Mouse (Mus musculus) MEL (cell line): ENCODE measurements around the gene Asf1b. TPM values are rescaled to one million over a fixed set of nuclear protein-coding genes. Genes with fewer than 3 reads are reported as not detected.
A peak's percentile ranks its signal among the peaks of the same experiment; 100 is the strongest.

Experiments
- DNase-seq: peaks from one replicate; pipeline ENCODE4 v3.0.0; 2011; ENCODE audit warnings: low read depth, low spot score
- H3K27ac ChIP-seq: 2 replicates; pipeline ENCODE4 v1.5.1; 2012; ENCODE audit warnings: low read depth, mild to moderate bottlenecking, control low read depth, low read length, moderate library complexity; ENCODE audit not compliant: control insufficient read depth
- H3K27me3 ChIP-seq, 2 experiments: fragments of 150-350 bp in 1 of 2; sonication (generic) in 1 of 2; 2 replicates each; pipeline ENCODE4 v1.6.1; 2012; ENCODE audit warnings: low read length in 2 of 2, mild to moderate bottlenecking in 2 of 2, improper control_type of control experiment in 1 of 2, moderate library complexity in 1 of 2; ENCODE audit not compliant: insufficient read depth in 2 of 2, control insufficient read depth in 1 of 2
- H3K36me3 ChIP-seq, 2 experiments: 2 replicates each; pipeline ENCODE4 v1.6.1; 2012 to 2014; ENCODE audit warnings: low read length in 2 of 2, improper control_type of control experiment in 1 of 2, inconsistent platforms in 1 of 2, mild to moderate bottlenecking in 1 of 2; ENCODE audit not compliant: insufficient read depth in 2 of 2, control insufficient read depth in 1 of 2
- H3K4me1 ChIP-seq, 2 experiments: fragments of 150-350 bp in 1 of 2; sonication (generic) in 1 of 2; 2 replicates each; pipeline ENCODE4 v1.6.1; 2012; ENCODE audit warnings: low read length in 2 of 2, improper control_type of control experiment in 1 of 2, mild to moderate bottlenecking in 1 of 2; ENCODE audit not compliant: insufficient read depth in 2 of 2, control insufficient read depth in 1 of 2
- H3K4me3 ChIP-seq, 2 experiments: fragments of 150-350 bp in 1 of 2; sonication (generic) in 1 of 2; 2 replicates each; pipeline ENCODE4 v1.5.1; 2012; ENCODE audit warnings: low read depth in 2 of 2, low read length in 2 of 2, mild to moderate bottlenecking in 2 of 2, moderate library complexity in 2 of 2, control low read depth in 1 of 2, improper control_type of control experiment in 1 of 2; ENCODE audit not compliant: control insufficient read depth in 1 of 2, insufficient read depth in 1 of 2
- H3K79me2 ChIP-seq: 2 replicates; pipeline ENCODE4 v1.6.1; 2012; ENCODE audit warnings: mild to moderate bottlenecking, low read length, moderate library complexity; ENCODE audit not compliant: control insufficient read depth, poor library complexity, insufficient read depth
- H3K9ac ChIP-seq: 2 replicates; pipeline ENCODE4 v1.6.1; 2012; ENCODE audit warnings: low read depth, mild to moderate bottlenecking, control low read depth, low read length, moderate library complexity; ENCODE audit not compliant: control insufficient read depth, poor library complexity, severe bottlenecking
- H3K9me3 ChIP-seq: fragments of 150-350 bp; sonication (generic); replicated peaks from 2 replicates; pipeline ENCODE4 v1.6.1; 2012; ENCODE audit warnings: mild to moderate bottlenecking, low read length, improper control_type of control experiment, moderate library complexity; ENCODE audit not compliant: insufficient read depth
- CHD2 ChIP-seq: IDR thresholded peaks from 2 replicates; pipeline ENCODE4 v1.6.1; 2011; ENCODE audit warnings: low read length, improper control_type of control experiment
- E2F4 ChIP-seq: IDR thresholded peaks from 2 replicates; pipeline ENCODE4 v1.6.1; 2011; ENCODE audit warnings: low read depth, low read length, improper control_type of control experiment, borderline replicate concordance
- ELF1 ChIP-seq: IDR thresholded peaks from 2 replicates; pipeline ENCODE4 v1.6.1; 2014; ENCODE audit warnings: low read depth, mild to moderate bottlenecking, inconsistent platforms, low read length, improper control_type of control experiment, moderate library complexity
- EP300 ChIP-seq, 2 experiments: IDR thresholded peaks; 2 replicates each; pipeline ENCODE4 v1.6.1; 2011; ENCODE audit warnings: improper control_type of control experiment in 2 of 2, low read length in 2 of 2, low read depth in 1 of 2, mild to moderate bottlenecking in 1 of 2
- GABPA ChIP-seq: IDR thresholded peaks from 2 replicates; pipeline ENCODE4 v1.6.1; 2012; ENCODE audit warnings: low read depth, mild to moderate bottlenecking, inconsistent platforms, low read length, improper control_type of control experiment, moderate library complexity
- GATA1 ChIP-seq: IDR thresholded peaks from 2 replicates; pipeline ENCODE4 v1.6.1; 2011; ENCODE audit warnings: low read depth, low read length, improper control_type of control experiment
- HCFC1 ChIP-seq: IDR thresholded peaks from 2 replicates; pipeline ENCODE4 v1.6.1; 2012; ENCODE audit warnings: low read depth, mild to moderate bottlenecking, inconsistent platforms, low read length, improper control_type of control experiment, moderate library complexity
- KAT2A ChIP-seq: conservative IDR thresholded peaks from 2 replicates; pipeline ENCODE4 v1.6.1; 2012; ENCODE audit warnings: low read depth, low read length, improper control_type of control experiment, inconsistent platforms
- MAFK ChIP-seq: IDR thresholded peaks from 2 replicates; pipeline ENCODE4 v1.6.1; 2011; ENCODE audit warnings: low read depth, mild to moderate bottlenecking, low read length, improper control_type of control experiment, borderline replicate concordance
- MAX ChIP-seq: IDR thresholded peaks from 2 replicates; pipeline ENCODE4 v1.6.1; 2011; ENCODE audit warnings: low read length, improper control_type of control experiment
- MAZ ChIP-seq: IDR thresholded peaks from 2 replicates; pipeline ENCODE4 v1.6.1; 2012; ENCODE audit warnings: low read depth, mild to moderate bottlenecking, inconsistent platforms, low read length, improper control_type of control experiment
- MEF2A ChIP-seq: IDR thresholded peaks from 2 replicates; pipeline ENCODE4 v1.6.1; 2014; ENCODE audit warnings: low read depth, mild to moderate bottlenecking, inconsistent platforms, low read length, improper control_type of control experiment; ENCODE audit not compliant: poor library complexity, insufficient replicate concordance, severe bottlenecking; ENCODE audit errors: extremely low read depth
- MXI1 ChIP-seq: IDR thresholded peaks from 2 replicates; pipeline ENCODE4 v1.6.1; 2011; ENCODE audit warnings: mild to moderate bottlenecking, low read depth, low read length, improper control_type of control experiment
- MYB ChIP-seq: IDR thresholded peaks from 2 replicates; pipeline ENCODE4 v1.6.1; 2011; ENCODE audit warnings: mild to moderate bottlenecking, low read depth, low read length, improper control_type of control experiment
- MYC ChIP-seq: IDR thresholded peaks from 2 replicates; pipeline ENCODE4 v1.6.1; 2011; ENCODE audit warnings: low read depth, mild to moderate bottlenecking, low read length, improper control_type of control experiment, moderate library complexity
- NELFE ChIP-seq: IDR thresholded peaks from 2 replicates; pipeline ENCODE4 v1.6.1; 2011; ENCODE audit warnings: low read depth, low read length, improper control_type of control experiment
- NRF1 ChIP-seq: IDR thresholded peaks from 2 replicates; pipeline ENCODE4 v1.6.1; 2014; ENCODE audit warnings: low read depth, mild to moderate bottlenecking, inconsistent platforms, low read length, improper control_type of control experiment, moderate library complexity; ENCODE audit not compliant: poor library complexity, insufficient read depth, severe bottlenecking
- POLR2A ChIP-seq, 2 experiments: IDR thresholded peaks; 2 replicates each; pipeline ENCODE4 v1.6.1; 2011 to 2012; ENCODE audit warnings: low read length in 2 of 2, mild to moderate bottlenecking in 2 of 2, control low read depth in 1 of 2, improper control_type of control experiment in 1 of 2, low read depth in 1 of 2, moderate library complexity in 1 of 2; ENCODE audit not compliant: control insufficient read depth in 1 of 2, insufficient read depth in 1 of 2, poor library complexity in 1 of 2
- POLR2AphosphoS2 ChIP-seq: IDR thresholded peaks from 2 replicates; pipeline ENCODE4 v1.6.1; 2011; ENCODE audit warnings: low read length, improper control_type of control experiment
- RCOR1 ChIP-seq: IDR thresholded peaks from 2 replicates; pipeline ENCODE4 v1.6.1; 2012; ENCODE audit warnings: low read depth, mild to moderate bottlenecking, inconsistent platforms, low read length, improper control_type of control experiment
- SIN3A ChIP-seq: IDR thresholded peaks from 2 replicates; pipeline ENCODE4 v1.6.1; 2012; ENCODE audit warnings: low read length, improper control_type of control experiment, inconsistent platforms
- SMC3 ChIP-seq: IDR thresholded peaks from 2 replicates; pipeline ENCODE4 v1.6.1; 2011; ENCODE audit warnings: low read depth, low read length, improper control_type of control experiment
- TAL1 ChIP-seq: IDR thresholded peaks from 2 replicates; pipeline ENCODE4 v1.6.1; 2012; ENCODE audit warnings: mild to moderate bottlenecking, inconsistent platforms, low read length, moderate library complexity, mixed read lengths
- TBP ChIP-seq: IDR thresholded peaks from 2 replicates; pipeline ENCODE4 v1.8.0; 2011; ENCODE audit warnings: low read depth, low read length, improper control_type of control experiment
- TCF12 ChIP-seq: IDR thresholded peaks from 2 replicates; pipeline ENCODE4 v1.6.1; 2014; ENCODE audit warnings: low read depth, mild to moderate bottlenecking, inconsistent platforms, low read length, improper control_type of control experiment, moderate library complexity
- UBTF ChIP-seq: IDR thresholded peaks from 2 replicates; pipeline ENCODE4 v1.6.1; 2012; ENCODE audit warnings: low read depth, mild to moderate bottlenecking, inconsistent platforms, low read length, improper control_type of control experiment, moderate library complexity, borderline replicate concordance; ENCODE audit not compliant: insufficient read depth
- USF1 ChIP-seq: IDR thresholded peaks from 2 replicates; pipeline ENCODE4 v1.6.1; 2014; ENCODE audit warnings: low read depth, mild to moderate bottlenecking, inconsistent platforms, low read length, improper control_type of control experiment, moderate library complexity
- USF2 ChIP-seq, 2 experiments: IDR thresholded peaks; 2 replicates each; pipeline ENCODE4 v1.6.1; 2011 to 2012; ENCODE audit warnings: improper control_type of control experiment in 2 of 2, low read length in 2 of 2, borderline replicate concordance in 1 of 2, inconsistent platforms in 1 of 2, low read depth in 1 of 2, mild to moderate bottlenecking in 1 of 2; ENCODE audit not compliant: insufficient read depth in 1 of 2
- ZC3H11A ChIP-seq: IDR thresholded peaks from 2 replicates; pipeline ENCODE4 v1.6.1; 2012; ENCODE audit warnings: low read depth, mild to moderate bottlenecking, inconsistent platforms, low read length, improper control_type of control experiment
- ZKSCAN1 ChIP-seq: IDR thresholded peaks from 2 replicates; pipeline ENCODE4 v1.6.1; 2012; ENCODE audit warnings: low read depth, mild to moderate bottlenecking, inconsistent platforms, low read length, improper control_type of control experiment, moderate library complexity
- ZMIZ1 ChIP-seq: IDR thresholded peaks from 2 replicates; pipeline ENCODE4 v1.6.1; 2012; ENCODE audit warnings: low read depth, mild to moderate bottlenecking, inconsistent platforms, low read length, improper control_type of control experiment, moderate library complexity
- ZNF384 ChIP-seq: IDR thresholded peaks from 2 replicates; pipeline ENCODE4 v1.6.1; 2012; ENCODE audit warnings: low read depth, mild to moderate bottlenecking, inconsistent platforms, low read length, improper control_type of control experiment
- polyA plus RNA-seq, 2 experiments: library from polyadenylated mRNA; stranded (reverse) in 1 of 2; unstranded in 1 of 2; fragments of >175 nt in 1 of 2; fragments of >200 nt in 1 of 2; gene quantifications; 2 replicates each; pipeline versions ENCODE4 v1.2.1 to v1.2.4; 2012; ENCODE audit warnings: low replicate concordance in 2 of 2, low read depth in 1 of 2; ENCODE audit not compliant: insufficient read length in 2 of 2, insufficient read depth in 1 of 2, missing spikeins in 1 of 2
- total RNA-seq: library from RNA; depleted of rRNA; stranded (reverse); fragments of 300-350 nt; gene quantifications from 2 replicates; pipeline ENCODE4 v1.2.3, GENCODE M21; 2012

Gene Asf1b
- total and polyA plus RNA-seq, 3 experiments, result 84.3 to 137 (median 113) TPM

DNA sequence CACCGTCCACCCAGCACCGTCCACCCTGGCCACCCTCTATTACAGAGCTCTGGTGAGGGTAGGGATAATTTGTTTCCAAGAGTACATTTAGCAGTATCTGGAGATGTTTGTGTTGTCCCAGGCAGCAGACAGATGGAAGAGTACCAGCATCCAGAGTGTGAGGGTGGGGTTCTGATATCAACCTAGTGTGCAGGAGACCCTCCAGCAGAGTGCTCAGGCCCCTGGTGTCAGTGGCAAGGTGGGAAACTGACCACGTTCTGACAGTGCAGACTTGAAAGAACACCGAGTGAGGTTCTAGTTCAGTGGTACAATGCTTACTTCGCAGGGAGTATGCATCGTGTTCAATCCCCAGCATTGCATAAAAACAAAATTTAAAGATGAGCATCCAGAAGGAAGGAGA is 16.4 kb downstream of the Asf1b start (continued):
- no peak for TF ChIP-seq ELF1
- no peak for TF ChIP-seq ZNF384
- no peak for TF ChIP-seq SMC3
- no peak for TF ChIP-seq TAL1
- TF ChIP-seq CHD2, result no peak
- TF ChIP-seq, all 39 proteins: peak for 0

DNA sequence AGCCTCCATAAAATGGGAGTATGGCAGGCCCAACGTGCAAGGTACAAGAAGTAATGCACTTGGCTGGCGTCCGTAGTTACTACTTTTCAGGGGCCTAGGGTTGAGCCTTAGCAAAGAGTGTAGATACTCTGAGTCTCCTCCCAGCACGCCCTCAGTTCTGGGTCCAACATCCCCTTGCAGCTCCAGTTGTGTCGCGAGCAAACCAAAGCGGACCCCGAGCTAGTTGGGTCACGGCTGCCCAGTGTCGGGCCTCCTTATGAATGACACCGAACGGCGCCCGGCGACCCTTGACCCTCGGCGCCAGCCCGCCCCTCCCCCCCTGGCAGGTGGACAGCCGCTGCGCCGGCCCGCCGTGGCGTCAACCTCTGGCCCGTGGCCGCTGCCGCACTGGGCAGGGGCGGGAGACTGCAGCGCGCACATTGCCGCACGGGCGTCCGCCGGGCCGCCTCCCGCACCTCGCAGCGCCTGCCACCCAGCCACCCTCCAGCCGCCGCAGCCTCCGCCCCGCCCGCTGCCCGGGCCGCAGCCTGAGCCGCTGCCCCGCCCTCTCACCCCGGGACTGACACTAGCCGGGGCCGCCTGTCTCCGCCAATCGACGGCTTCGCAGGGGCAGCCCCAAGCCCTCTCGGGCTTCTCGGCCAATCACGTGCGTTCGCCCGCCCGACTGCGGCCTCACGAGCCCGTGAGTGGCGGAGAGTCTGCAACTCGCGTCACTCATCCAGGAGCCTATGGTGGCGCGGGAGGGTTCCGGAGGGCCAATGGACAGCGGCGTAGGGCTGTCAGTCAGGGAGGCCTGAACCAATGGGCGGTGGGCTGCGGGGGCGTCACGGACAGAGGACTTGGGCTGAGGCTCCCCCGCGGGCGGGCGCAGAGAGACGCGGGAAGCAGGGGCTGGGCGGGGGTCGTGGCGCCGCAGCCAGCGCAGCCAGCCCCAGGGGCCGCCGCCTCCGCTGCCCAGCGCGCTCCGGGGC is 17.1 kb downstream of the Asf1b start, which contains the start of gene Prkaca:
Gene Prkaca (plus strand): TSS at position 844 of the 971 bp plus-strand sequence.
- peaks cover 0 to 4% of the 10 kb centered on the region in 2 experiments; a peak in 3 of 4 replicates for H3K36me3 ChIP-seq
- no peaks in the 10 kb centered on the region for H3K27me3 ChIP-seq
- peaks cover 8% of the 10 kb centered on the region for H3K79me2 ChIP-seq
- H3K4me3 ChIP-seq, result peak within 1 kb of the TSS; percentile 69 to 82
- peak; percentile 98 for DNase-seq
- peak within 1 kb of the TSS; percentile 78 for H3K9ac ChIP-seq
- H3K4me1 ChIP-seq, result peaks cover 0 to 9% of the 10 kb centered on the region in 2 experiments; a peak in 1 of 4 replicates
- no peaks in the 10 kb centered on the region for H3K9me3 ChIP-seq
- H3K27ac ChIP-seq, result peak within 1 kb of the TSS; percentile 29
- peak; percentile 53; the same call in 1 of the 2 replicates for TF ChIP-seq SIN3A
- TF ChIP-seq MYB, result no peak
- no peak for TF ChIP-seq ZNF384
- peak; percentile 78 for TF ChIP-seq HCFC1
- TF ChIP-seq USF2 (IDR thresholded peaks at IDR 0.05; ENCODE audit: borderline replicate concordance in 1 of 2, insufficient read depth in 1 of 2, low read depth in 1 of 2, low read length in 2 of 2), result no peak
- TF ChIP-seq RCOR1, result no peak
- TF ChIP-seq ZC3H11A, result no peak
- TF ChIP-seq UBTF, result no peak
- no peak for TF ChIP-seq EP300 (IDR thresholded peaks at IDR 0.05; ENCODE audit: low read depth in 1 of 2, low read length in 2 of 2)
- peak; percentile 67; the same call in 1 of the 2 replicates for TF ChIP-seq MAX
- peak; percentile 67; the same call in 1 of the 2 replicates for TF ChIP-seq MXI1
- TF ChIP-seq TCF12, result no peak
- no peak for TF ChIP-seq E2F4
- TF ChIP-seq KAT2A, result no peak; the same call in 1 of the 2 replicates
- 0 out of 2 replicates have a peak, but pooled peaks have one; percentile 55 for TF ChIP-seq ZMIZ1
- TF ChIP-seq MYC, result no peak
- TF ChIP-seq NRF1, result peak; percentile 44; the same call in 1 of the 2 replicates
- no peak for TF ChIP-seq GATA1
- no peak for TF ChIP-seq GABPA
- peak; percentile 45; the same call in 1 of the 2 replicates for TF ChIP-seq POLR2AphosphoS2
- no peak for TF ChIP-seq SMC3
- peak; percentile 87 for TF ChIP-seq CHD2
- TF ChIP-seq POLR2A (IDR thresholded peaks at IDR 0.05; ENCODE audit: control insufficient read depth in 1 of 2, insufficient read depth in 1 of 2, low read depth in 1 of 2, low read length in 2 of 2, poor library complexity in 1 of 2), result peak; percentile 39 to 61; a peak in 1 of 4 replicates
- TF ChIP-seq MAFK, result no peak
- peak; percentile 75 for TF ChIP-seq USF1
- no peak for TF ChIP-seq ZKSCAN1
- peak; percentile 78; the same call in 1 of the 2 replicates for TF ChIP-seq MAZ
- no peak for TF ChIP-seq ELF1
- peak; percentile 63 for TF ChIP-seq NELFE
- TF ChIP-seq MEF2A, result no peak
- TF ChIP-seq TBP, result no peak
